Mouse (Mus musculus): ENCODE data around the gene Gm15737.

The Gm15737 gene

DNA sequence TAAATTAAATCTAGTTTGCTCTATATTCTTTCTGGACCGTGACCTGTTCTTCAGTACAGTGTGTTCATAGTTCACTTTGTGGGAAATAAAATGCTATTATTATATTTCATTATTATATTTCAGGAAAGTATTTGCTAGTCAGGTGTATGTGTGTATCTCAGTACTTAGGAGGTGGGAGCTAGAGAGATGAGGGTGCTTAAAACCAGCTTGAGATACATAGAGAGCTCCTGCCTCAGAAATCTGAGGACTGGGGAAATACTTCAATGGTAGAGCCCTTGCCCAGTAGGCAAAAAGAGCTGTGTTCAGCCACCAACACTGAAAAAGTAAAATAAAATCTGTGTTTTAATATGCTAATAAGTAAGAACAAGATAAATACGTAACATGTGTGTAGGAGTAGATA lies 6.2 kb downstream of the Gm15737 start:
- DNase-seq (ENCODE audit: low spot score in 2 of 2): no peak

DNA sequence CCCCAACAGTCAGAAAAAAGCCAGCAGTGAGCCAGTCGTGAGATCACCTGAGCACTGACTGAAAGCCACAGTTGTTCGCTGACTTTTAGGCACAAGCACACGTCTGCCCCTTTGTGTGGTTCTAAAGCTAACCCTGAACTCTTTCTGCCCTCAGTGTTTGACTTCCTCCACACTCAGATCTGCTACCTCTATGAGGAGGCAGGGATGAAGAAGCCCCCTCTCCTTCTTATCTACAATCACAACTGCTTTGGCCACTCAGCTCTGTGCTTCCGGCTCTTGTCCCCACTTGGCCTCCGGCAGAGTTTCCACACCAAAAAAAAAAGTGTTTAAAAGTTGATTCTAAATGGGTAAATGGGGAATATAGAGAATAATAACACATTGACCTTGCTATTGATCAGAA lies 7.0 kb downstream of the Gm15737 start:
- DNase-seq (ENCODE audit: low spot score in 2 of 2): no peak

DNA sequence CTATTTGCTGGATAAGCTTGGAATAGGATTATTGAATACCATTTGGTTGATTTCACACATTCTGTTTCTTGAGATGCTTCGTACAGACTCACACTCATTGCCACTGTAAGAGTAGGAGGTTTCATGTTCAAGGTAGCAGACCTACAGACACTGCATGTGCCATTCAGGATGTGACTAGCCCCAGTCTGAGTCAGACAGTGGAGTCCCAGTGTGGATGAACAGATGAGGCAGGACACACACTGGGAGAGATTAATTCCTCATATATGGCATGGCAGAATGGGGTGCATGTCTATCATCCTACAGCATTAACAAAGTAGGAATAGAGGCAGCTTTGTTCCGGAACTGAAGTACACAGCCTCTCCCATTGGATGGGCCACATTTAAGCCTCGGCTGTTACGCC lies 8.1 kb downstream of the Gm15737 start:
- DNase-seq (ENCODE audit: low spot score in 2 of 2): no peak

DNA sequence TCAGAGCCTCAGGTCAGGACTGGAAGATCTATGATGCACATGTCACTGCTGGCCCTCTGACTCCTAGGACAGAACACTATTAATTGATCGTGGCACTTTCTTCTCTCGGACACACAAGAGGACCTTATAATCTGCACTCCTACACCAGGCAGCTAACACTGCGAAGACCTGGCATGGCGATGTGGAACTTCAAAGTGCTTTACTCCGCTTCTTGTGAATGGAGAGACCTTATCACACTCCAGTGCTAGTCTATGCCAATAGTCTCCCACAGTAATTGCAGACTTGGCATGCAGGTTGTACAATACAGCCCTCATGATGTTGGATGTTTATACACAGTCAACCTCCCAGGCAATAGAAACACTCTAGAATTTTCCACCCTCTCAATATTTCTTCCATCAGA lies 9.6 kb downstream of the Gm15737 start:
- DNase-seq (ENCODE audit: low spot score in 2 of 2): no peak

DNA sequence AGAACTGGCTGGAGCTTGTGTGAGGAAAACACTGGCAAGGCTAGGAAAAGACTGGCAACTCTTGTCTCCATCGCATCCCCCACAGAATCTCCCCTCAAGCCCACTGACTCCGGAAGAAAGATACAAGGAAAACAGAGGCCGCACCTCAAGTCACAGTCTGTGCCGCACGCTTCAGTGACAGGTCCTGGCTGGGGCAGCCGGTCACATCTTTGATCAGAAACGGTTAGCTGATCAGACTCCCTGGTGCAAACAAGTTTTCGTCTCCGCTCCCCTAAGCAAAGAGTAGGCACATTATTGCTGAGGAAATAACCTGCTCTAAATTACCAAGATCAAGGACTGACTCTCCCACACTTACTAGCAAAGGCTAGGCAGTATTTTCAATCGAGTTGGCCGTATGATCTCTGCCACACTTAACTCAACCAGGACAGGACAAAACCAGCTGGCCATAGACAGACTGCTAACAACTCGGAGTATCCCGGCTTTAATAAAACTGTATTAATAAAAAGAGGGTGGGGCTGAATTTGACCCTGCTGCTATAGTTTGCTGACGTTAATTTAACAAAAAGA lies 10.6 kb downstream of the Gm15737 start:
- no peak for DNase-seq (ENCODE audit: low spot score in 2 of 2)

DNA sequence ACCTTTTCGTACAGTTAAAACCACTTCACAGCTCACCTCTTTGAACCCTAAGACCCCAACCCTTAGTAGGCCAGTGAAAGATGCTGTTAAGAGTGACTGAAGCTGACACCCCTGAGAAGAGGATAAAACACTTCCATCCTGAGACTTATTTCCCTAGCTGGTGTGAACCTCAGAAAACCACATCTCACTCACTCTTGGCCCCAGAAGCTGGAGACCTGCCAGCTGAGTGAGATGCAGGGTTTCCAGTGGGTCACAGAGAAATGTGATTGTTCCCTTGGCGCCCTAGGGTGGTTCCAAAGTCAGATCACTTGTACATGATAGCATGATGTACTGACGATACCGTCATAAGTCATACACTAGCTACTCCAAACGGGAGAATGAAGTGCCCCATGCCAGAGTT lies 13.3 kb downstream of the Gm15737 start:
- DNase-seq (ENCODE audit: low spot score in 2 of 2): no peak

DNA sequence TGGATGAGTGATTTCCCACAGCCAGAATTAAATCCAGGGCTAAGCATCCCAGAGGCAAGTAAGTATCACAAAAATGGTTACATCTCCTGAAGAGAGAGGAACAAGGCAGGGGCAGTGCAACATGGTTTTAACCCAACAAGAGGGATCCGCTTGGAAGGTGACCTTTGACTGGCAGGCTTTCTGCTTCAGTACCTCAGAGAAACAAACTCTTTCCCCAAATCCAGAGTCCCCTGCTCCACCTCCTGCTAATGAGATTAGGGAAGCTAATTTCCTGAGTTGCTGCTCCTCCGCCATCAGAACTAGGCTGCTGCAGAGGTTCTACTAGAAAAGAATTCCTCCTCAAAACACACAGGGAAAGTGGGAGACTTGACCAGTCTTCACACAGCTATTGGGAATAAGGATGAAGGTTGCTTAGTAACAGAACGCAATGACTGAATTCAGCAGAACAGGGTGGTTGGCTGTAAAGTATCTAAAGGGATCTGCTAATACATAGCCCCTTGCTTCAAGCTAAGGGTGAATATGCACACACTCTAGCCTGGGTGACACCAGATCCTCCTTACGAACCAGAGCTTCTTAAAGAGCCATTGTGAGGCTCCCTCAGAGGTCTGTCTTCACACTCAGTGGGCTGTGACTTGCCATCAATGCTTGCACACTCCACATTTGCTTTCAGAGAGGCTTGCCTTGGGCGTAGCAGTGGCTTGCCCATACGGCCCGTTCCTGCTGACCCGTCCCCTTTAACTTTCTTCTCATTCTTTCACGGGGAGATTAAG lies 14.2 kb downstream of the Gm15737 start:
- DNase-seq (ENCODE audit: low spot score in 2 of 2): no peak

DNA sequence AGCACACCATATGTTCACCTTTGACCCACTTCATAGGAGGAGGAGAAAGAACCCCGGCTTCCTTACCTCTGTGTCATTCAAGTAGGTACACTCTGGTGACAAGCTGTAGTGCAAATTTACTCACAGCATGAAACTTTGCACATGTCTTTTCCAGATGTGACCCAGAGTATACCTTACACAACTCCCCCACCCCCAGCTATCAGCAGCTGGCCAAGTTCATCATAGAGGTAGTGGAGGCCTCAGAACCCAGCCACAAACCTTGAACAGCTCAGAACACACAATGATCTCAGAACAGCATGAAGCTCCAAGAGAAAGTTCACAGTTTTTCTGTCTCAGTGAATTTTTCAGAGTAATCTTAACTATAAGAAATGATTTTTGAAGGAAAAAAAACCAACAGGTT lies 22.4 kb downstream of the Gm15737 start:
- DNase-seq (ENCODE audit: low spot score in 2 of 2): no peak

DNA sequence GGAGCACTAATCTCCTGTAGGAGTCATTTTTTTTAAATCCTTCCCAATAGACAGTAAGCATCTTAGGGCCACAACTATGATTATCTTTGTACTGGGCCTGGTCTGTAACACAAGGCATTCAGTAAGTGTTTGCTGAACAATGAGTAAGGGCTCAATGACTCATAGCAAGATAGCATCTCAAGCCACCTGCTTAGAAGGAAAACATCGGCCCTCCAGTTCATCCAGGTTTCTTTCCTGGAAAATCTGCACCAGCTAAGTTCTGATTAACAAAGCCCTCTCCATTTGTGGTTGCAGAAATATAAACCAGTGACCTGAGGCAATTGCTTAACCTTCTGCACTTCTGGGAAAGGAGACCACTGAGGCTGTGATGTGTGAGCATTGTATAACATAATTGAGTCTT lies 34.9 kb downstream of the Gm15737 start:
- DNase-seq (ENCODE audit: low spot score in 2 of 2): no peak

DNA sequence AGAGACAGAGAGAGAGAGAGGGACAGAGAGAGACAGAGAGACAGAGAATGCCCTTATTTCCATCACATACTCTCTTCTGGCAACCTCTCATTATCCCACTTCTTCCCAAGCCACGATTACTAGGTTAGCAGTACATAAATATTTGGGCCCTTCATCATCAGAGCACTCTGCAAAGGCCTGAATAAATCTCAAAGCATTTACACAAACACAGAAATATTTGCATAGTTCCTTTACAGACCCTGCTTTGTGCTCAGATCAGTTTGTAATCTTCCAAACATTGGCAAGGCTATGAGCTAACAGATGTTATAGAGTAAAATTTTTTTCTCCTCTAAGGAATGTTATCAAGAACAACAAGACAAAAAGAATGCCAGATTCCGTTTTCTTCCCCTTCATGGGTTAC lies 35.3 kb downstream of the Gm15737 start:
- DNase-seq (ENCODE audit: low spot score in 2 of 2): no peak

DNA sequence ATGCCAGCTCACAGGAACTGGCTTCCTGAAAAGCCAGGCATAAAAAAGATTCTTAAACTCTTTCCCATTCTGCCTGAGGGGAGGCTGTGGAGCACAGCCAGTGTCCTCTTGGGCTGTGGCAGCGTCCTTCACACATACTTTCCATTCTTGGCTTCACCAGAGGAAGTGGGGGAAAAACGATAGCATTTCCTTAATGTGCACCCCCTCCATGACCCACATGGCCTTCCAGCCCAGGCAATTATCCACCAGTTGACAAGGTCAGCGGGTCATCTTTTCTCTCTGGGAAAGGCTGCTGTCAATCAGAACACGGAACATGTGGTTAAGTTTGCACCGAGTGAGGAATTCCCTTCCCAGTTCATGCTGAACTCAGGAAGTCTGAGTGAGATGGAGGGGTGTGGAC lies 36.8 kb downstream of the Gm15737 start:
- DNase-seq (ENCODE audit: low spot score in 2 of 2): peak in 1 of 2 experiments; percentile 16

DNA sequence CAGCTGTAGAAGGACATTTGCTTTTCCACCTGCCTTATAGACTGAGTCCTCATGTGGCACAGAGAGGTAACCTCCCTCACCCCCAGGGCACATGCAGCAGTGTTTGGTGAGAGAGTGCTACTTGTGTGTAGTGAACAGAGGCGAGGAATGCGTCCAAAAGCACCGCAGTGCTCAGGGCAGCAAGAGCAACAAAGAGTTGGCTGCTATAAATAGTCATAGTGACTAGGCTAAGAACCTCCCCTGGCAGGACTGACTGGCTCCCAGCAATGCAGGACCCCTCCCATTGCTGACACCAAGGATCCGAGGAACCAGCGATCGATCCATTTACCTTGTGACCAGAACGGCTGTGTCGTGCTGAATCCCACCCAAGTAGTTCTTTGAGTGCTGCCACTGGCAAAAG lies 40.2 kb downstream of the Gm15737 start:
- no peak for DNase-seq (ENCODE audit: low spot score in 2 of 2)

DNA sequence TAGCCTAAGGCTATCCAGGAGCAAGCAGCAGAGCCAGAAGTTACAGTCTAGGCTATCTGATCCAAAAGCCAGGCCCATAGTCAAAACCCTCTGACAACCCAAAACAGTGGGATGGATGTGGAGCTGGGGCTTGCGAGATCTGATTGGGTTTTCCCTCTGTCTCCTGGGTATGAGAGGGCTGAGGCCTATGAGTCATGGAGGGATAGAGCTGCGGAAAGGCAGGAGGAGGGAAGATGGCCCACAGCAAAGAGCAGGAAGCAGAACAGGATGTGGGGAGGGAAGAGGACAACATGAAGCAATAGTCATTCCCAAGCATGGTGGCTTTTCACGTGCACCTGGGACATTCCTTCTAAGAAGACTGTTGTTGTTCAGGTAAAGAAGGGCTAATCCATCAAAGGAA lies 41.5 kb downstream of the Gm15737 start:
- no peak for DNase-seq (ENCODE audit: low spot score in 2 of 2)

DNA sequence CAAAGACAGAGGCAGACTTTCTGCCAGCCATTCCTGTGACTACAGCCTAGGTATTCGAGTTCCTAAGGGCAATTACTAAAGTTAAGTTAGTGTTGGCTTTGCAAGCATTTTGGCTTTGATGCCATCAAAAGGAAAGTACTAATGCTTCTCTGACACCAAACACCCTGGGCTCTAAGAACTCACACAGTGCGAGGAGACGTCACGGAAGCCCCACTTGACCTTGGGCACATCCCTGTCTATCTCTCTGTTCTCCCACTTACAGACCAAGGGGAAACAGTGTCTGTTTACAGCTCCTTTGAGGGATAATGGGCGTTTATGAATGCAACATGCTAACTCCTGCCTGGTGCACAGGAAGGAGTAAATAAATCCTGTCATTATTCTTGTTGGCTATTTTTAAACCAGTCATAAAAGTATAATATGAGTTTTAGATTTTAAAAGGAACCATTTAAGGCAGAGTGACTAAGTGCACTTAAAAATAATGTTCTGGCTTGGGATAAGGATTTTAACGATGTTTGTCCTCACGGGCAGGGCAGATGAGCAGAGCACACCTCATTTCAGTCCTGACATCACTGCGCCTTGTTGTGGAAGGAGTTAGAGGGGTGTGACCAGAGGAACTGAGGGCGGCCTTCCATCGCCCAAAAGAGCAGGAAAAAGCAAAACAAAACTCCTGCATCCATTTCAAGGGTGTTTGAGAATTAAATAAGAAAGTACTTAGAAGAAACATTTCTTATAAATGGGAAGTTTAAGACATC lies 52.0 kb downstream of the Gm15737 start:
- DNase-seq (ENCODE audit: low spot score in 2 of 2): no peak

DNA sequence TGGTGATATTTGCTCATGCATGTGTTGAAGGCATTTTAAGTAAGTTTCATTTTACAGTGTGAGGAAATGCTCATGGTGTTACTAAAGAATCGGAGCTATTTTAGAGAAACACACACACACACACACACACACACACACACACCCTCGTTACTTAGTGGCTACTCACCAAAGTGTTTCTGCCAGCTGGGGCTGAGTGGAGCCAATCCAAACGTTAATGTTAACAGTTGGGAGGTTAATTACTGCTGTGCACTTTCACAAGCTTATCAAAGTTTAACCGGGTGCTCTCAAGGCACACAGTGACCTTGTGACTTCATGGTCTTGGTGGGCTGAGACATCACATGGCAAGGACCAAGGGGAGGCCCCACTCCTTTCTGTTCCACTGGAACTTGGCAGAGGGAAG lies 52.7 kb downstream of the Gm15737 start:
- DNase-seq (ENCODE audit: low spot score in 2 of 2): no peak

DNA sequence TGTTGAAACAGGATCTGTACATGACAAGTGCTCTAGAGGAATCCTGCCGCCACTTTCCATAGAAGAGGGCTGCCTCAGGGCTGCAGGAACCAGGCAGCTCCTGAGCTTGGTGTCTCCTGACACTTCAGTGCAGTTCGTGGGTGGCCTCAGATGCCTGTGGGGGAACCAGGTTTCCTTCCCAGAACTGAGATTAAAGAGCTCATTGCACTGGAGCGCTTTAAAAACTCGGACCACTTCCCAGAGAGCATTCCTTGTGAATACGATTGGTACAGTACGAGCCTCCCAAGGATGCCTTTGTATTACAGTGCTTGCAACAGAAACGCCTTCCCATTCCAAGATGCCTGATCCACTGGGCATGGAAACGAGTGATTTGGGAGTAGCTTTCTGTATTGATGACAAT lies 55.4 kb downstream of the Gm15737 start:
- DNase-seq (ENCODE audit: low spot score in 2 of 2): no peak

DNA sequence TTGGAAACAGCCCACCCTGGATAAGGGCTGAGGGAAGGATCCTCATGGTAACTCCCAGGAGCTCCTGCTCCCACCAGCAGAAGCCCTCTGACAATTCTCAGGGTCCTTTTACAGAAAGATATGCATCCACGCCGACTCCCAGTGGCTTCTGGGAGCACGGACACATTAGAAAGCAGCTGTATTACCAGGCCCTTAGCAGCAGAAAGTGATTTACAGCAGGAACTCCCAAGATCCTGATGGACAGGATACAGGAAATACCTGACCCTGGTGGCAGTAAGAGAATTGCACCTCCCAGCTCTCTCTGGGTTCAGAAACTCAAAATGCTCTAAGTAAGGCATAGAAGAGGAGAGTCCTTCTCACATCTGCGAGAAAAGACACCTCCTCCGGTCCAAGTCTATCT lies 59.1 kb downstream of the Gm15737 start:
- DNase-seq (ENCODE audit: low spot score in 2 of 2): no peak

All from spleen, postnatal 36 days (tissue).